Mouse (Mus musculus) megakaryocyte-erythroid progenitor cell, adult 5-6 weeks (primary cell): ENCODE data around the gene Sumo1. TPM values are rescaled to one million over a fixed set of nuclear protein-coding genes. Genes with fewer than 3 reads are reported as not detected.

Experiments
- ATAC-seq: replicated peaks from 2 replicates; pipeline ENCODE4 v1.8.0; 2016; ENCODE audit warnings: mild to moderate bottlenecking, inconsistent platforms; ENCODE audit not compliant: severe bottlenecking, poor library complexity, low FRiP score, low TSS enrichment
- total RNA-seq, 2 experiments: library from RNA; stranded (forward) in 1 of 2; stranded (reverse) in 1 of 2; fragments of 200-1000, 215-1000 nt in 1 of 2; fragments of >200 nt in 1 of 2; fragmentation: Nextera tagmentation in 1 of 2; gene quantifications; 2 replicates each; pipeline ENCODE4 v1.2.3; 2014 to 2017

Sumo1 gene
- total RNA-seq, 2 experiments from 2014 or later: 227 to 238 TPM

DNA sequence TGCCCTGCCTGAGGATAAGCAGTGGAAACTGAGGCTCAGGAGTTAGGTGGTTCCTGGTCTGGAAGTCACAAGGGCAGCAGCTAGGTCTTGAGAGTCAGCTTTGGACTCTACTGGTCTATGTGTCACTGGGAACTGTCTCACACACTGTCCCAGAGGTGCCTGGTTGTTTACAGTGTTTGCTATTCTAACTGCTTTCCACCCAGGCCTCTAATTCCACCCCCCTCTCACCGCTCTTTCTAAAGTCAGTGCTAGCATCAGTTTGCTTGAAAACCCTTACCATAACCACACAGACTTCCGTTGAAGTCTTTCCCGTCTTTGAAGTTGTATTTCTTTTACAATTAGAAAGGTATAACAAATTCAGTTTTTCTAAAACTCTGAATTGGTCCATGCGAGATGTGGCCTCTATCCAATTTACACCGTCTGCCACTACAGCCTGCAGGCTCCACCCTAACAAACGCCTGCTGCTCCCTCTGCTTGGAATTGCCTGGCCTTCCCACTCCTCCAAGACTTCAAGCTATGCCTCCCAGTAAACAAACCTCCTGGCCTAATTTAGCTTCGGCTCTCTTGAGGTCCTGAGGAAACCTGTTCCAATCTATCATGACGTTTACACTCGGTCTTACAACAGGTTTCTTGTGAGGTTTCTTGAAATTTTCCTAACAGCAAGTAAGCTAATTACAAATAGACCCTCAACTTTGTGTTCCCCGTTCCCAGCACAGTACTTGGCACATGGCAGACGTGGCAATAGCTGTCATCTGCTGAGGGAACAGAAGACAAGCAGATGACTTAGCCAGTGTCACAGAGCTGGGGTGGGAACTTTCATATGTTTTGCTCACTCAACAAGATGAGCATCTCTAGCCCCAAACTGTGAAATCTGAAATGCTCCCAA lies 67.9 kb downstream of the Sumo1 start:
- ATAC-seq: no peak

- no peak for ATAC-seq
Measured at GRCm38 (mm10) chr1:59595609-59596008, 75.0 kb downstream of the Sumo1 start.

DNA sequence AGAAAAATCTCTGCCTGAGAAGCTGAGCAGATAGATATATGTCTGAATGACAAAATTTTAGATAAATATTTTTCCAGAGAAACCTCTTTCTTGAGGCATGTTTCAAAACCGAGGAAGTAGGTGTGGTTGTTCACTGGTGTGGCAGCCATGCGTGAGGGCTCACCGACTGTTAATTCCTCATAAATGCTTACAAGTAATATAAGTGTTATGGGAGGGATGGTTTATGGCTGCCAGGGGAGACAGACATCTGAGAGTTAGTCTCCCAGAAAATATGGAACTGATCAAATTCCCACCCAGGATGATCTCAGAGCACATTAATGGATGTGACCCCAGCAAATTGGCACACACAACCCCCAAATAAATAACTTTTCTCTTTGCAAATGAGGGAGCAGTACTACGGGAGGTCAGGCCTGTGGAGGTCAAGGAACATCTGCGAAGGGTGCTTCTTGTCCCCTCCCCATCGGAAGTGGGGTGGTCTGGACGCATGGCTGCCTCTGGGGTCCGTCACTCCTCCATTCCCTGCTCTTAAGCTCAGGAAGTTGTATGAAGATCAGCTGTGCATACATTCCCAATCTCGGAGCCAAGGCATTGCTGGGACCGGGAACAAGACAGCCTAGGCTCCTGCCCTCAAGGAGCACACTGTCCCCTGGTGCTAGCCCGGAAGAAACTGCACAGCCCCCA lies 75.9 kb downstream of the Sumo1 start:
- no peak for ATAC-seq

GRCm38 (mm10) chr1:59593622-59594035 lies 77.0 kb downstream of the Sumo1 start:
- 0 out of 2 replicates have a peak, but pooled peaks have one; percentile 30 for ATAC-seq

DNA sequence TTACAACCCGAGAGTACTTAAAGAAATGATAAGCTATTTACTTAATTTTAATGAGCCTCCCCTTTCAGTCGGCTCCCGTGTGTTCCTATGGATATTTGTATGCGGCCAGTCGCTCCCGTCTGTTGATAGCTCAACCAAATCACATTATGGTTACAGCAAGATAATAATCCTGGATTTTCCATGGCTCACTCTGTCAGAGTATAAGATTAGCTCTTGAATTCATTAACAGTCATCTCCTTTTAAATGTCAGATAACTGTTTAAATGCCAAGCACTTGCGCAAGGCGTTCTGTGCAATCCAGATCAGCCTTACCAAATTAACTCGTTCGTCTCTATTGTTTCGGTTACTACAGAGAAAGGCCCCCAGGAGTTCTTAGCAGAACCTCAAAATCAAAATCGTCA lies 77.8 kb downstream of the Sumo1 start:
- ATAC-seq: no peak

DNA sequence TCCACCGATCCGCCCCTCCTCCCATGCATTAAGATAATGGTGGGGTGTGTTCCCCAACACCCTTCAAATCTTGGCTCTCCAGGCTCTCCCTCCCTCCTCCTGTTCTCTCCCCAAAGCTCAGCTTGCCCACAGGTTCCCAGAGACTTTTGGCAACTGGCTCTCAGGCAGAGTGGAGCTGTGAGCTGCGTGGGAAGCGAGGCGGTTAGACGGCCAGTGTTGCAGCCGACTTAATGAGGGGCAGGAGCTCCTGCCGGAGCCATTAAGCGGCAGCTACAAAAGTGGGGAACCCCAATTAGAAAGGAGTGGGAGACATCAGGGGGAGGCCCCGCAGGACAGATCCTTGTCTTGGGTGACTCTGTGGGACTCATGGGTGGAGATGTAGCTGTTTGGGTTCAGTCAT lies 78.3 kb downstream of the Sumo1 start:
- 0 out of 2 replicates have a peak, but pooled peaks have one; percentile 4 for ATAC-seq

- no peak for ATAC-seq
Measured at GRCm38 (mm10) chr1:59589271-59589670, 81.4 kb downstream of the Sumo1 start.

DNA sequence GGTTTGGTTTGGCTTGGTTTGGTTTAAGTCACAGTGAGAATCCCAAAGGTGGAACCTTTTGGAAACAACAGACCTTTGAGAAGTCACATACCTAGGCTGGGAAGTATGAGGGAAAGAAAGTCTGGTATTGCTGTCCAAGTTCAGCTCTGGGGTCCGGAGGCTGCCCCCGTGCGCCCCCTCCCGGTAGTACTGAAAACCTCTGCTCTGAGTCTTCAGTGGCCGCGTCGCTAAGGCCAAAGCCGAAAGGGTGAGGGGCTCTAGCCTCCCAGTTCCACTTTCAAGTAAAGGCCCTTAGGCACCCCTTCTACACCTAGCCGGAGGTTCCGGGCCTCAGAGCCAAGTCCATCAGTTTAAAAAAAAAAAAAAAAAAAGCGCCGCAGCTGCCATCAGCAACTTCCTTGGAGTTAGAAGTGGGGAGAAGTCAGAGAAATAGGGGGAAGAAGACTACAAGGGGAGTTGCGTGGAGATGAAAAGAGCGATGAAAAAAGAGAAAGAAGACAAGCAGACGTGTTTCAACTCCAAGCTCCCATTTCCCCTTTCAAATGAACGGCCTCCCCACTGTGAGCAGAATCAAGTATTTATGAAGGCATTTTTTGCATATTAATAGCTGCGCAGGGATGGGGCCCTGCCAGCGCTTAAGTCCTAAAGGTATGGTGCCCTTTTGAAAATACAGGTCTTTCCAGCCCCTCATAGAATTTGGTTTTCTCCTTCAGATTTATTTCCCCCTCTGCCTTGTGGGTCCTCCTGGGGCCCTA lies 85.8 kb downstream of the Sumo1 start:
- ATAC-seq: peak; percentile 78

- no peak for ATAC-seq
Measured at GRCm38 (mm10) chr1:59580880-59581279, 89.8 kb downstream of the Sumo1 start.

DNA sequence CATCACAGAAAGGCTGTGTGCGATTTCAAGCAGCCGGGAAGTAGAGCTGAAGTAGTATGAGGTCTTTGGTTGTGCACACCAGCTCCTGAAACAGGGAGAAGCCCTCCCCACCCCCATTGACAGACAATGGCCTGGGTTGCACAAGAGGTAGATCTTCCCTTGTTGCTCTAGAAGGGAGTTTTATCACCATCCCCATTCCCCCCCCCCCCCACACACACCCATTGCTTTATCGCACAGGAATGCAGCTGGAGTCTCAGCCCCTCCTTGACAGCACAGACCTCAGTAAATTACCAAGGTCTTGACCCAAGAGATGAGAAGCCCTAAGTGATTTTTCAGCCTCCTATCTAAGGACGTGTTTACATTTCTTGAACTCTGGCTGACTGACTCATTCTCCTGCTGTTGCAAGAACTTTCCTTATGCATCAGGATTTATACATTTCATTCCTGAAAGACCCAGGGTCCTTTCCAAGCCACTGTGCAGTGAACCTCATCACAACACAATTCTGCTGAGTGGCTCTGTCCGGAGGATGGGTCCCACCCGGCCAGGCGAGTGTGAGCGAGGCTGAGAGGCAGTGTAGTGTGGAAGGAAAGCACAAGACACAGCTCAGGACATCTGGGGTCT lies 90.4 kb downstream of the Sumo1 start:
- ATAC-seq: no peak

- ATAC-seq: no peak
Measured at GRCm38 (mm10) chr1:59579327-59579726, 91.3 kb downstream of the Sumo1 start.

DNA sequence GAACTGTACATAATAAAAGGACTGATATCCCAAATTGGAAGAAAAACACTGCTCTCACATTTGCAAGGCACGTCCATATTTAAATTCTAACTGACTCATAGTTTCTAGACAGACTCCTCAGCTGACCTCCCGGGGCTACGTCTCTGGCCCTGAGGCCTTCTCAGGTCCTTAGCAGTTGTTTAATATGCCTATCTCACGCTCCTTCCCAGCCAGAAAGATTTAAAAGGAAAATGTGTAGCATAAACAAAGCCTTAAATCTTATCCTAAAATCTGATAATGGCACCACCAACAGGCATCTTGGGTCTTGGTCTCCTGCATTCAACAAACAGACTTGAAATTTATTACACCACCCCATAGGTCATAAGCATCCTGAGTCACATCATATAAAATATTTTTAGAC lies 91.9 kb downstream of the Sumo1 start:
- no peak for ATAC-seq

DNA sequence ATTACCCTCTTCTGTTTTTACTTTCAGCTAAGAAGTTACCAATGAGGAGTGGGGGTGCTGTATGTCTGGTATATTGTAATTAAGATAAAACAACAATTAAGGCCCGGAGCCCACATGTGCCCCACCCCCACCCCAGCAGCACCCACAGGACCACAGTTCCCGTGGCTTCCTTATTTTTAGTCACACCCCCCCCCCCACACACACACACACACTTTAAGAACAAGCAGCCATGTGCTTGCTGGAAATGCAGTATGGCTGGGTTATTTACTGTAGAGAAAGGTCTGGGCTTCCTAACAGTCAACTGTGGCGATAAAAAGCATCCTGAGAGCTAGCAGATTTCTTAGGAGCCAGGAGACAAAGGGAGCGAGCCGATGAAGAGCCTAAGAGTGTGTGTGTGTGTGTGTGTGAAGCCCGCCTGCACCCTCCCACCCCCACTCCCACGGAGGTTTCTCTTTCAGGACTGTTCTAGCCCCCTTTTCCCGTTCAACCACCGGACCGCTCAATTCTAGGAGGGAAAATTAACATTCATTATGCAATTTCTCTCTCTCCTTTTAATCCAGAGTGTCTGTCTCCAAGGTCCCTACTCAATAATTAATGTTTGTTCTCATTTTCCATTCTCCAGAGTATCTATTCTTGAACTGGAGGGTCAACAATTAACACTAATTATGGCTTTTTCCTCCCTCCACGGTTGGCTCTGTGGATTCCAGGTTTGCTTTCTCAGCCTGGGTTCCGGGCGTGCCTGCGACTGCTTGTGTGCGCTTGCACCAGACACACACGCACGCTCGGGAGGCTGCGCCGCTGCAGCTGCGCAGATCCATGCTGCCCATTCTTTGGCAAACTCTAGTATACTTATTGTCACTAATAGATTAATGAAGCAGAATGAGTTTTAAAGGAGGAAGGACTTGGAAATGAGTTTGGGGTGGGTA lies 96.1 kb downstream of the Sumo1 start:
- no peak for ATAC-seq

- ATAC-seq: no peak
Measured at GRCm38 (mm10) chr1:59573843-59574242, 96.8 kb downstream of the Sumo1 start.

DNA sequence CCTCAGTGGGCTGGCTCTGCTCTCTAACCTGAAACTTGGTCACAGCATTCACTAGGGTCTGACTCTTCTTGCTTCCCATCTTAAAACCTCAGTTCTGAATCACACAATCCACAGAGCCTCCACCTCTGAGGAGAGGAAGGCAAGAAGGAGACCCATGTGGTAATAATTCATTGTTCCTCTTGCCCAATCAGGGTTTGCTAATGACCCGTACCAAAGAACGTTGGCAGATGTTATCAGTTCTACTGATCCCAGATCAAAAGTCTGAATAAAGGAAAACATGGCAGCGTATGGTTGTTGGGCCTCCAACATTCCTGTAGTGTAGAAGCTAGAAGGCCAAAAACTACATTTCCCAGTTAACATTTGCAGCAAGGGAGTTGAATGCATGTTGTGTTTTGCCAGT lies 99.1 kb downstream of the Sumo1 start:
- no peak for ATAC-seq

GRCm38 (mm10) chr1:59570767-59571166 lies 99.9 kb downstream of the Sumo1 start:
- no peak for ATAC-seq

DNA sequence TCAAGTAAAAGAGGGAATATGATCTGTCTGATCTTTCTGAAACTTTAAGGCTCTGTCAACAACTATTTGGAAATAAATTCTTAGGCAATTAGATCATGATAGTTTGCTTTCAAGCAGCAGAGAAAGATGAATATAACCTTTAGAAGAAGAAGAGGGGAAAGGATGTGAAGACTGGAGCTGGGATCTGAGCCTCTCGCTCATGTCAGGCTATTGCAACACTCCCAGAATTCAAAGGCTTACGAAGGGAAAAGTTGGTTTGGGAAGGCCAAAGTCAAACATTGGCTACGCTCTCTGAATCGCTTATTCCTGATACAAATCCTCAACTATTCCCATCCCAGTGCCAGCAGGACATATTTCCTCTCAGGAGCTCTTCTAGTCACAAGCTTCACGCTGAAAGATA lies 101.3 kb downstream of the Sumo1 start:
- no peak for ATAC-seq

- no peak for ATAC-seq
Measured at GRCm38 (mm10) chr1:59568283-59568682, 102.4 kb downstream of the Sumo1 start.

DNA sequence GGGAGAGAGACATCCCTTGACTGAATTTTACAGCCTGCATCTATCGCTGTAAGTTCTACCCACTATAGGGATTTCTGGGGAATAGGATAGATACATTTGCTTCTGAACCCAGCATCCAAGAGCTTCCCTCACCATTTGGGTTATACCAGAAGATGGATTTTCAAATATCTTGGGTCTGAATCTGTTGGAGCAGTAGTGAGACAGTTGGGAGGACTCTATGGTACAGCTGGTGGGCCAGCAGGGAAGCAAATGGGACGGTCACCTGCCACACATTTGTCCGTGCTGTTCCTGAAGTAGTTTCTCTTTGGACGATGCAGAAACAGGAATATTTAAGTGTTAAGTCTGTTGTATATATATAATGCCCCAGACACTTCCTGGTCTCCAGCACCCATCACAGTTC lies 103.1 kb downstream of the Sumo1 start:
- ATAC-seq: no peak
